In genomic region chr17:5273118-5273517, GRCm38 (mm10) we compare ENCODE assay signal across 12 mouse cellular contexts.
"Had no signal": no experiment of that assay in that cellular context is flagged by ENCODE, and none has a peak within 500 bp of the region (broad histone marks: within the 10 kb centered on the region; RNA-seq: fewer than 3 reads in every experiment).

No protein-coding gene starts in this region.

- DNase-seq: kidney, adult 8-10 months; kidney, postnatal 25 days; layer of hippocampus, adult 9-11 months; lung, adult 2 months; midbrain, embryonic 14.5 days; thymus, adult 2 months; thymus, postnatal 25 days had no signal

- H3K4me1 ChIP-seq: liver, embryonic 15.5 days had no signal

- H3K27me3 ChIP-seq: liver, embryonic 15.5 days; neural tube, embryonic 12.5 days had no signal

- H3K4me2 ChIP-seq: liver, embryonic 11.5 days; liver, embryonic 15.5 days; neural tube, embryonic 12.5 days had no signal

- H3K9ac ChIP-seq: liver, embryonic 15.5 days; neural tube, embryonic 12.5 days had no signal

- H3K27ac ChIP-seq: limb, embryonic 10.5 days; liver, embryonic 15.5 days; neural tube, embryonic 12.5 days had no signal

- H3K36me3 ChIP-seq: neural tube, embryonic 12.5 days had no signal

- H3K4me3 ChIP-seq: limb, embryonic 10.5 days; liver, embryonic 15.5 days; myocyte; neural tube, embryonic 12.5 days had no signal

- H3K9me3 ChIP-seq: limb, embryonic 10.5 days; liver, embryonic 15.5 days; neural tube, embryonic 12.5 days had no signal
